Mouse (Mus musculus): ENCODE measurements around the gene Arid1b.

Gene Arid1b

GRCm38 (mm10) chr17:5330063-5330462 is 335.9 kb downstream of the Arid1b start:
- intact Hi-C loops (cut with DNase I) = loop anchor here (5.0 kb wide), 1 partner anchor 72 kb away; no protein-coding TSS in a partner anchor

GRCm38 (mm10) chr17:5330644-5331043 is 336.5 kb downstream of the Arid1b start:
- intact Hi-C loops (cut with DNase I) = loop anchor here (5.0 kb wide), 1 partner anchor 72 kb away; no protein-coding TSS in a partner anchor

GRCm38 (mm10) chr17:5331387-5331786 is 337.3 kb downstream of the Arid1b start:
- intact Hi-C loops (cut with DNase I) = loop anchor here (5.0 kb wide), 1 partner anchor 71 kb away; no protein-coding TSS in a partner anchor

- intact Hi-C loops (cut with DNase I) = loop anchor here (5.0 kb wide), 1 partner anchor 68 kb away; no protein-coding TSS in a partner anchor
Measured at GRCm38 (mm10) chr17:5334567-5334966, 340.4 kb downstream of the Arid1b start.

GRCm38 (mm10) chr17:5344426-5344825 is 350.3 kb downstream of the Arid1b start:
- intact Hi-C loops (cut with DNase I) = no loop called here

- intact Hi-C loops (cut with DNase I) = no loop called here
Measured at GRCm38 (mm10) chr17:5345810-5346209, 351.7 kb downstream of the Arid1b start.

GRCm38 (mm10) chr17:5352901-5353300 is 358.8 kb downstream of the Arid1b start:
- intact Hi-C loops (cut with DNase I) = no loop called here

- intact Hi-C loops (cut with DNase I) = no loop called here
Measured at GRCm38 (mm10) chr17:5360759-5361158, 366.6 kb downstream of the Arid1b start.

- intact Hi-C loops (cut with DNase I) = no loop called here
Measured at GRCm38 (mm10) chr17:5365992-5366398, 371.9 kb downstream of the Arid1b start.

GRCm38 (mm10) chr17:5371032-5371431 is 376.9 kb downstream of the Arid1b start:
- intact Hi-C loops (cut with DNase I) = no loop called here

GRCm38 (mm10) chr17:5371521-5371920 is 377.4 kb downstream of the Arid1b start:
- intact Hi-C loops (cut with DNase I) = no loop called here

GRCm38 (mm10) chr17:5372951-5373350 is 378.8 kb downstream of the Arid1b start:
- intact Hi-C loops (cut with DNase I) = no loop called here

- intact Hi-C loops (cut with DNase I) = no loop called here
Measured at GRCm38 (mm10) chr17:5377151-5377929, 383.2 kb downstream of the Arid1b start.

- intact Hi-C loops (cut with DNase I) = no loop called here
Measured at GRCm38 (mm10) chr17:5377930-5378310, 383.8 kb downstream of the Arid1b start.

GRCm38 (mm10) chr17:5385694-5386093 is 391.6 kb downstream of the Arid1b start:
- intact Hi-C loops (cut with DNase I) = no loop called here

GRCm38 (mm10) chr17:5386885-5387545 is 392.9 kb downstream of the Arid1b start:
- intact Hi-C loops (cut with DNase I) = no loop called here

GRCm38 (mm10) chr17:5388351-5388750 is 394.2 kb downstream of the Arid1b start:
- intact Hi-C loops (cut with DNase I) = no loop called here

GRCm38 (mm10) chr17:5390682-5391081 is 396.6 kb downstream of the Arid1b start:
- intact Hi-C loops (cut with DNase I) = no loop called here

GRCm38 (mm10) chr17:5395454-5396205 is 401.5 kb downstream of the Arid1b start:
- intact Hi-C loops (cut with DNase I) = loop anchor here (5.0 kb wide), 1 partner anchor 143 kb away; no protein-coding TSS in a partner anchor

- intact Hi-C loops (cut with DNase I) = loop anchor here (5.0 kb wide), 1 partner anchor 144 kb away; no protein-coding TSS in a partner anchor
Measured at GRCm38 (mm10) chr17:5396213-5396612, 402.1 kb downstream of the Arid1b start.
